Mouse (Mus musculus): ENCODE measurements at regions not wholly inside any gene's neighbourhood (a gene's known extent, or its start where the extent isn't known, plus 50 kb on each side); places are given as distances from the start of the nearest gene placed in this dataset.
A peak's percentile ranks its signal among the peaks of the same experiment; 100 is the strongest.

GRCm38 (mm10) chr12:65401728-65402419 is 176.6 kb downstream of the Wdr20rt start:
- H3K27me3 ChIP-seq (ENCODE audit: control insufficient read depth, insufficient read depth, low read length), result no peaks in the 10 kb centered on the region

GRCm38 (mm10) chr12:65403124-65403523 is 177.8 kb downstream of the Wdr20rt start:
- Histone ChIP-seq H3K27ac (ENCODE audit: low read depth, low read length) (no peak overlapping the region), H3K4me3 (ENCODE audit: low read depth, low read length) (no peak overlapping the region), H3K4me1 (replicated peaks; ENCODE audit: control insufficient read depth, insufficient read depth, low read length) (no peaks in the 10 kb centered on the region), H3K27me3 (ENCODE audit: control insufficient read depth, insufficient read depth, low read length) (no peaks in the 10 kb centered on the region), H3K9ac (ENCODE audit: low read depth, low read length) (no peak overlapping the region), H3K36me3 (ENCODE audit: control insufficient read depth, insufficient read depth, low read length) (no peaks in the 10 kb centered on the region), H3K9me3 (ENCODE audit: control insufficient read depth, low read length) (no peaks in the 10 kb centered on the region), H3K4me2 (replicated peaks; ENCODE audit: low read depth, low read length) (no peak overlapping the region)
- DNase-seq (ENCODE audit: low spot score) (no peak), ATAC-seq (ENCODE audit: low FRiP score) (peak; percentile 41; the same call in 1 of the 2 replicates)
- WGBS, result 87% methylated on average over 2 of the region's 2 CpGs

More at GRCm38 (mm10) chr12:65401728-65402419, 176.6 kb downstream of the Wdr20rt start:
- DNase-seq (ENCODE audit: low spot score) (peak; percentile 60), ATAC-seq (ENCODE audit: low FRiP score) (peak; percentile 80)
- Histone ChIP-seq H3K9me3 (ENCODE audit: control insufficient read depth, low read length) (no peaks in the 10 kb centered on the region), H3K9ac (ENCODE audit: low read depth, low read length) (no peak overlapping the region), H3K4me3 (ENCODE audit: low read depth, low read length) (no peak overlapping the region), H3K4me2 (replicated peaks; ENCODE audit: low read depth, low read length) (no peak overlapping the region), H3K36me3 (ENCODE audit: control insufficient read depth, insufficient read depth, low read length) (no peaks in the 10 kb centered on the region), H3K4me1 (replicated peaks; ENCODE audit: control insufficient read depth, insufficient read depth, low read length) (no peaks in the 10 kb centered on the region), H3K27ac (ENCODE audit: low read depth, low read length) (no peak overlapping the region)
- 60% methylated on average over 8 of the region's 8 CpGs for WGBS

GRCm38 (mm10) chr12:65413034-65413700 is 187.8 kb downstream of the Wdr20rt start:
- 83% methylated on average over 9 of the region's 9 CpGs for WGBS

GRCm38 (mm10) chr12:65414393-65414792 is 189.1 kb downstream of the Wdr20rt start:
- Histone ChIP-seq H3K4me1 (replicated peaks; ENCODE audit: control insufficient read depth, insufficient read depth, low read length) (no peaks in the 10 kb centered on the region), H3K4me2 (replicated peaks; ENCODE audit: low read depth, low read length) (no peak overlapping the region), H3K36me3 (ENCODE audit: control insufficient read depth, insufficient read depth, low read length) (no peaks in the 10 kb centered on the region), H3K9me3 (ENCODE audit: control insufficient read depth, low read length) (no peaks in the 10 kb centered on the region), H3K27me3 (ENCODE audit: control insufficient read depth, insufficient read depth, low read length) (no peaks in the 10 kb centered on the region), H3K27ac (ENCODE audit: low read depth, low read length) (no peak overlapping the region), H3K4me3 (ENCODE audit: low read depth, low read length) (no peak overlapping the region), H3K9ac (ENCODE audit: low read depth, low read length) (no peak overlapping the region)
- WGBS, result 57% methylated on average over 4 of the region's 4 CpGs
- peak; percentile 33 for DNase-seq (ENCODE audit: low spot score)
- 0 out of 2 replicates have a peak, but pooled peaks have one; percentile 47 for ATAC-seq (ENCODE audit: low FRiP score)

More at GRCm38 (mm10) chr12:65413034-65413700, 187.8 kb downstream of the Wdr20rt start:
- Histone ChIP-seq H3K4me3 (ENCODE audit: low read depth, low read length) (no peak overlapping the region), H3K4me2 (replicated peaks; ENCODE audit: low read depth, low read length) (no peak overlapping the region), H3K27me3 (ENCODE audit: control insufficient read depth, insufficient read depth, low read length) (no peaks in the 10 kb centered on the region), H3K36me3 (ENCODE audit: control insufficient read depth, insufficient read depth, low read length) (no peaks in the 10 kb centered on the region), H3K27ac (ENCODE audit: low read depth, low read length) (no peak overlapping the region), H3K4me1 (replicated peaks; ENCODE audit: control insufficient read depth, insufficient read depth, low read length) (no peaks in the 10 kb centered on the region), H3K9me3 (ENCODE audit: control insufficient read depth, low read length) (no peaks in the 10 kb centered on the region), H3K9ac (ENCODE audit: low read depth, low read length) (no peak overlapping the region)
- DNase-seq (ENCODE audit: low spot score), result no peak
- no peak for ATAC-seq (ENCODE audit: low FRiP score)

- 83% methylated on average over 5 of the region's 5 CpGs for WGBS
- ATAC-seq (ENCODE audit: low FRiP score) (no peak), DNase-seq (ENCODE audit: low spot score) (no peak)
- H3K4me3 ChIP-seq (ENCODE audit: low read depth, low read length), result no peak overlapping the region
- H3K9me3 ChIP-seq (ENCODE audit: control insufficient read depth, low read length), result no peaks in the 10 kb centered on the region
- no peaks in the 10 kb centered on the region for H3K4me1 ChIP-seq (replicated peaks; ENCODE audit: control insufficient read depth, insufficient read depth, low read length)
- no peak overlapping the region for H3K27ac ChIP-seq (ENCODE audit: low read depth, low read length)
- no peaks in the 10 kb centered on the region for H3K36me3 ChIP-seq (ENCODE audit: control insufficient read depth, insufficient read depth, low read length)
- H3K27me3 ChIP-seq (ENCODE audit: control insufficient read depth, insufficient read depth, low read length), result no peaks in the 10 kb centered on the region
- H3K9ac ChIP-seq (ENCODE audit: low read depth, low read length), result no peak overlapping the region
- H3K4me2 ChIP-seq (replicated peaks; ENCODE audit: low read depth, low read length), result no peak overlapping the region
Observed at GRCm38 (mm10) chr12:65416909-65417308, 191.6 kb downstream of the Wdr20rt start.

- ATAC-seq (ENCODE audit: low FRiP score) (no peak), DNase-seq (ENCODE audit: low spot score) (no peak)
- no peaks in the 10 kb centered on the region for H3K9me3 ChIP-seq (ENCODE audit: control insufficient read depth, low read length)
- 82% methylated on average over 7 of the region's 7 CpGs for WGBS
- no peak overlapping the region for H3K4me2 ChIP-seq (replicated peaks; ENCODE audit: low read depth, low read length)
- H3K27me3 ChIP-seq (ENCODE audit: control insufficient read depth, insufficient read depth, low read length), result no peaks in the 10 kb centered on the region
- no peak overlapping the region for H3K4me3 ChIP-seq (ENCODE audit: low read depth, low read length)
- H3K36me3 ChIP-seq (ENCODE audit: control insufficient read depth, insufficient read depth, low read length), result no peaks in the 10 kb centered on the region
- no peak overlapping the region for H3K9ac ChIP-seq (ENCODE audit: low read depth, low read length)
- H3K4me1 ChIP-seq (replicated peaks; ENCODE audit: control insufficient read depth, insufficient read depth, low read length), result no peaks in the 10 kb centered on the region
- no peak overlapping the region for H3K27ac ChIP-seq (ENCODE audit: low read depth, low read length)
Observed at GRCm38 (mm10) chr12:65420127-65420526, 194.8 kb downstream of the Wdr20rt start.

- H3K9ac ChIP-seq (ENCODE audit: low read depth, low read length), result no peak overlapping the region
- H3K36me3 ChIP-seq (ENCODE audit: control insufficient read depth, insufficient read depth, low read length), result no peaks in the 10 kb centered on the region
- no peaks in the 10 kb centered on the region for H3K4me1 ChIP-seq (replicated peaks; ENCODE audit: control insufficient read depth, insufficient read depth, low read length)
- no peaks in the 10 kb centered on the region for H3K9me3 ChIP-seq (ENCODE audit: control insufficient read depth, low read length)
- H3K27me3 ChIP-seq (ENCODE audit: control insufficient read depth, insufficient read depth, low read length), result no peaks in the 10 kb centered on the region
- H3K4me2 ChIP-seq (replicated peaks; ENCODE audit: low read depth, low read length), result no peak overlapping the region
- H3K4me3 ChIP-seq (ENCODE audit: low read depth, low read length), result no peak overlapping the region
- H3K27ac ChIP-seq (ENCODE audit: low read depth, low read length), result no peak overlapping the region
- DNase-seq (ENCODE audit: low spot score) (no peak), ATAC-seq (ENCODE audit: low FRiP score) (no peak)
- 97% methylated on average over 2 of the region's 2 CpGs for WGBS
Observed at GRCm38 (mm10) chr12:65424506-65424905, 199.2 kb downstream of the Wdr20rt start.

- Histone ChIP-seq H3K4me1 (replicated peaks; ENCODE audit: control insufficient read depth, insufficient read depth, low read length) (no peaks in the 10 kb centered on the region), H3K27ac (ENCODE audit: low read depth, low read length) (no peak overlapping the region), H3K9ac (ENCODE audit: low read depth, low read length) (no peak overlapping the region), H3K9me3 (ENCODE audit: control insufficient read depth, low read length) (no peaks in the 10 kb centered on the region), H3K27me3 (ENCODE audit: control insufficient read depth, insufficient read depth, low read length) (no peaks in the 10 kb centered on the region), H3K4me3 (ENCODE audit: low read depth, low read length) (no peak overlapping the region), H3K4me2 (replicated peaks; ENCODE audit: low read depth, low read length) (no peak overlapping the region), H3K36me3 (ENCODE audit: control insufficient read depth, insufficient read depth, low read length) (no peaks in the 10 kb centered on the region)
- WGBS, result 84% methylated on average over 2 of the region's 2 CpGs
- ATAC-seq (ENCODE audit: low FRiP score) (no peak), DNase-seq (ENCODE audit: low spot score) (no peak)
Observed at GRCm38 (mm10) chr12:65425440-65425839, 200.1 kb downstream of the Wdr20rt start.

GRCm38 (mm10) chr12:65426884-65427283 is 201.6 kb downstream of the Wdr20rt start:
- WGBS, result 93% methylated on average over 11 of the region's 11 CpGs
- no peaks in the 10 kb centered on the region for H3K27me3 ChIP-seq (ENCODE audit: control insufficient read depth, insufficient read depth, low read length)
- DNase-seq (ENCODE audit: low spot score), result no peak

More at GRCm38 (mm10) chr12:65426884-65427283, 201.6 kb downstream of the Wdr20rt start:
- H3K9me3 ChIP-seq (ENCODE audit: control insufficient read depth, low read length), result no peaks in the 10 kb centered on the region
- H3K36me3 ChIP-seq (ENCODE audit: control insufficient read depth, insufficient read depth, low read length), result no peaks in the 10 kb centered on the region
- H3K4me3 ChIP-seq (ENCODE audit: low read depth, low read length), result no peak overlapping the region
- no peak overlapping the region for H3K9ac ChIP-seq (ENCODE audit: low read depth, low read length)
- H3K27ac ChIP-seq (ENCODE audit: low read depth, low read length), result no peak overlapping the region
- ATAC-seq (ENCODE audit: low FRiP score), result no peak
- no peaks in the 10 kb centered on the region for H3K4me1 ChIP-seq (replicated peaks; ENCODE audit: control insufficient read depth, insufficient read depth, low read length)
- H3K4me2 ChIP-seq (replicated peaks; ENCODE audit: low read depth, low read length), result no peak overlapping the region

Data from hindbrain, embryonic 11.5 days (tissue).